Mouse (Mus musculus): Measurements from ENCODE around the gene Aqp5. TPM values are rescaled to one million over a fixed set of nuclear protein-coding genes. Genes with fewer than 3 reads are reported as not detected.

Gene Aqp5
- total RNA-seq, 1 experiment: 2.9 TPM

DNA sequence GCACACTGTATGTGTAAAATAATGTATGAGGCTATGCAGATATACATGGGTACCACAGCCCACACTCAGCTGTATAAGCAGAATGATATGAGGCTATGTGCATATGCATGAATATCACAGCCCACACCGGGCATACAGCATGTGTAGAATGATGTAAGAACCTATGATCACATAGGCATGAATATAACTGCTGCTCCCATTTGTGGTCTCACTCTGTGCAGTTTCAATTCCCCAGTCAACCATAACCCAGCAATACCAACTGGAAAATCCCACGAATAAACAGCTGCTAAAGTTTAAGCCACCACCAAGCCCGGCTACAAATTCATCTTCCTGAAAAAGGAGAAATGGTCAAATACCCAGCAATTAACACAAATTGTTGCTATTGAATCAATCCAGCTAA, 28.0 kb downstream of the Aqp5 start:
- Histone ChIP-seq H3K4me1 (ENCODE audit: control insufficient read depth in 2 of 2, insufficient read depth in 2 of 2, low read length in 2 of 2, poor library complexity in 1 of 2) (0 out of 4 replicates have a peak, but pooled peaks cover 0 to 2% of the 10 kb centered on the region in 2 experiments), H3K4me3 (ENCODE audit: insufficient read depth in 1 of 2, low read depth in 1 of 2, low read length in 2 of 2, poor library complexity in 1 of 2, severe bottlenecking in 1 of 2) (no peak overlapping the region), H3K9ac (ENCODE audit: insufficient read depth, low read depth, low read length, poor library complexity, severe bottlenecking) (no peak overlapping the region), H3K36me3 (ENCODE audit: control insufficient read depth, insufficient read depth, low read length, poor library complexity, severe bottlenecking) (peaks cover 19% of the 10 kb centered on the region), H3K9me3 (ENCODE audit: control insufficient read depth, insufficient read depth, low read depth, low read length) (no peaks in the 10 kb centered on the region), H3K27ac (ENCODE audit: insufficient read depth, low read depth, low read length, poor library complexity, severe bottlenecking) (no peak overlapping the region)
- no peak for DNase-seq (ENCODE audit: low read depth, low spot score)
- TF ChIP-seq CHD2 (IDR thresholded peaks at IDR 0.05; ENCODE audit: low read depth, low read length) (no peak), ZNF384 (IDR thresholded peaks at IDR 0.05; ENCODE audit: low read depth, low read length) (no peak), MAFK (IDR thresholded peaks at IDR 0.05; ENCODE audit: insufficient read depth, low read depth, low read length) (no peak), ZC3H11A (IDR thresholded peaks at IDR 0.05; ENCODE audit: borderline replicate concordance, low read depth, low read length) (no peak), HCFC1 (IDR thresholded peaks at IDR 0.05; ENCODE audit: borderline replicate concordance, insufficient read depth, low read length) (no peak)
- in situ Hi-C loops (cut with MboI; ENCODE audit: low sequenced_read_pairs in 2 of 2, unreplicated experiment in 2 of 2): no loop called here

DNA sequence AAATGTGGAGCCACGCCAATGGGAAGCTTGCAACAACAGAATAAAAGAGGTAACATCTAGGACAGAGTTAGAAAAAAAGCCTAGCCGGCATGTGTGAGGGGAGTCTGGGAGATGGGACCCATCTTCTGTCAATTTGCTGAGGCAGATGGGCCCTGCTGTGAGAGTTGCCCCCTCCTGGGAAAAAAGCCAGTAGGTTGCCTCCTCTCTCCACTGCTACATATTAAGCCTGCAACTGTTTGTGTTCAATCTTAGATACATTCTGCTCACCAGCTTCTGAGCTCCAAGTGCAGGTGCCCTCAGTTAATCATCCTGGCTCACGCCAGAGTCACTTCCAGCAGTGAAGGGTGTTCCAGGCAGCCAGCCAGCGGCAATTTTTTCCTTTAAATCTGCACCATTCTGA, 29.2 kb downstream of the Aqp5 start:
- H3K9me3 ChIP-seq (ENCODE audit: control insufficient read depth, insufficient read depth, low read depth, low read length): no peaks in the 10 kb centered on the region
- no peak overlapping the region for H3K9ac ChIP-seq (ENCODE audit: insufficient read depth, low read depth, low read length, poor library complexity, severe bottlenecking)
- no peak overlapping the region for H3K4me3 ChIP-seq (ENCODE audit: insufficient read depth in 1 of 2, low read depth in 1 of 2, low read length in 2 of 2, poor library complexity in 1 of 2, severe bottlenecking in 1 of 2)
- peaks cover 26% of the 10 kb centered on the region for H3K36me3 ChIP-seq (ENCODE audit: control insufficient read depth, insufficient read depth, low read length, poor library complexity, severe bottlenecking)
- TF ChIP-seq ZNF384 (IDR thresholded peaks at IDR 0.05; ENCODE audit: low read depth, low read length) (no peak), ZC3H11A (IDR thresholded peaks at IDR 0.05; ENCODE audit: borderline replicate concordance, low read depth, low read length) (no peak), CHD2 (IDR thresholded peaks at IDR 0.05; ENCODE audit: low read depth, low read length) (no peak), MAFK (IDR thresholded peaks at IDR 0.05; ENCODE audit: insufficient read depth, low read depth, low read length) (no peak), HCFC1 (IDR thresholded peaks at IDR 0.05; ENCODE audit: borderline replicate concordance, insufficient read depth, low read length) (no peak)
- H3K4me1 ChIP-seq (ENCODE audit: control insufficient read depth in 2 of 2, insufficient read depth in 2 of 2, low read length in 2 of 2, poor library complexity in 1 of 2): 0 out of 4 replicates have a peak, but pooled peaks cover 0 to 2% of the 10 kb centered on the region in 2 experiments
- H3K27ac ChIP-seq (ENCODE audit: insufficient read depth, low read depth, low read length, poor library complexity, severe bottlenecking): no peak overlapping the region
- no peak for DNase-seq (ENCODE audit: low read depth, low spot score)
- in situ Hi-C loops (cut with MboI; ENCODE audit: low sequenced_read_pairs in 2 of 2, unreplicated experiment in 2 of 2): no loop called here

DNA sequence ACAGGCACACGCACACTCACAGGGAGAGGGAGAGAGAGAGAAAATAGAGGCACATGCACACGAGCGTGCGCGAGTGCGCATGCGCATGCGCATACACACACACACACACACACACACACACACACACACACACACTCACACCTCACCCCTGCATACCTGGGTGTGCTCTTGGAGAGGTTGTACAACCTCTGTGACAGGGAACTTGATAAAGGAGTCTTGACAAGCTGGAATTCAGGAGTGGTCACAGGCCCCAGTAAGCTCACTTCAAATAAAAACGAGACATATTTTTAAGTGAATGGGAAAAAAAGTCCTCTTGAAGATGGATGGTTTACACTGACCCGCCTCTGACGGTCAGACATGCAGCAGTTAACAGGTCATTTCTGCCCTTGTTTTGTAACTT, 31.5 kb downstream of the Aqp5 start:
- H3K9me3 ChIP-seq (ENCODE audit: control insufficient read depth, insufficient read depth, low read depth, low read length): no peaks in the 10 kb centered on the region
- no peak overlapping the region for H3K27ac ChIP-seq (ENCODE audit: insufficient read depth, low read depth, low read length, poor library complexity, severe bottlenecking)
- 0 out of 4 replicates have a peak, but pooled peaks cover 0 to 2% of the 10 kb centered on the region in 2 experiments for H3K4me1 ChIP-seq (ENCODE audit: control insufficient read depth in 2 of 2, insufficient read depth in 2 of 2, low read length in 2 of 2, poor library complexity in 1 of 2)
- peaks cover 44% of the 10 kb centered on the region for H3K36me3 ChIP-seq (ENCODE audit: control insufficient read depth, insufficient read depth, low read length, poor library complexity, severe bottlenecking)
- DNase-seq (ENCODE audit: low read depth, low spot score): no peak
- TF ChIP-seq MAFK (IDR thresholded peaks at IDR 0.05; ENCODE audit: insufficient read depth, low read depth, low read length) (no peak), CHD2 (IDR thresholded peaks at IDR 0.05; ENCODE audit: low read depth, low read length) (no peak), ZC3H11A (IDR thresholded peaks at IDR 0.05; ENCODE audit: borderline replicate concordance, low read depth, low read length) (no peak), ZNF384 (IDR thresholded peaks at IDR 0.05; ENCODE audit: low read depth, low read length) (no peak)
- in situ Hi-C loops (cut with MboI; ENCODE audit: low sequenced_read_pairs in 2 of 2, unreplicated experiment in 2 of 2): no loop called here
- no peak overlapping the region for H3K4me3 ChIP-seq (ENCODE audit: insufficient read depth in 1 of 2, low read depth in 1 of 2, low read length in 2 of 2, poor library complexity in 1 of 2, severe bottlenecking in 1 of 2)
- H3K9ac ChIP-seq (ENCODE audit: insufficient read depth, low read depth, low read length, poor library complexity, severe bottlenecking): no peak overlapping the region

DNA sequence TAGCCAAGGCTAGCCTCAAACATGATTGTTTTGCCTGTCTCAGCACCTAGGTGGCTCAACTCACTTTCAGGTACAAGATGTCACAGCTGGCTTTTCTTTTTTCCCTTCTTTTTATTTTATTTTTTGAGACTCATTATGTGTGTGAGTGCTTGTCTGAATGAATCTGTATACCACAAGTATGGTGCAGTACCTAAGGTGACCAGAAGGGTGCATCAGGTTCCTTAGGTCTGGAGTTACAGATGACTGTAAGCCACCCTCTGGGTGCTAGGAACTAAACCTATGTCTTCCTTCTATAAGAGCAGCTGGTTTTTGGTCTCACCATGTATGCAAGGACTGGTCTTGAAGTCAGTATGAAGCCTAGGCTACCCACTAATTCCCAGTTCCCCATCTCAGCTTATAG, 41.0 kb downstream of the Aqp5 start:
- Histone ChIP-seq H3K27ac (ENCODE audit: insufficient read depth, low read depth, low read length, poor library complexity, severe bottlenecking) (no peak overlapping the region), H3K9me3 (ENCODE audit: control insufficient read depth, insufficient read depth, low read depth, low read length) (no peaks in the 10 kb centered on the region), H3K4me3 (ENCODE audit: insufficient read depth in 1 of 2, low read depth in 1 of 2, low read length in 2 of 2, poor library complexity in 1 of 2, severe bottlenecking in 1 of 2) (no peak overlapping the region), H3K36me3 (ENCODE audit: control insufficient read depth, insufficient read depth, low read length, poor library complexity, severe bottlenecking) (peaks cover 49% of the 10 kb centered on the region), H3K9ac (ENCODE audit: insufficient read depth, low read depth, low read length, poor library complexity, severe bottlenecking) (no peak overlapping the region), H3K4me1 (ENCODE audit: control insufficient read depth in 2 of 2, insufficient read depth in 2 of 2, low read length in 2 of 2, poor library complexity in 1 of 2) (no peaks in the 10 kb centered on the region)
- DNase-seq (ENCODE audit: low read depth, low spot score): peak; percentile 63
- no peak for TF ChIP-seq ZC3H11A (IDR thresholded peaks at IDR 0.05; ENCODE audit: borderline replicate concordance, low read depth, low read length)
- in situ Hi-C loops (cut with MboI; ENCODE audit: low sequenced_read_pairs in 2 of 2, unreplicated experiment in 2 of 2): no loop called here

DNA sequence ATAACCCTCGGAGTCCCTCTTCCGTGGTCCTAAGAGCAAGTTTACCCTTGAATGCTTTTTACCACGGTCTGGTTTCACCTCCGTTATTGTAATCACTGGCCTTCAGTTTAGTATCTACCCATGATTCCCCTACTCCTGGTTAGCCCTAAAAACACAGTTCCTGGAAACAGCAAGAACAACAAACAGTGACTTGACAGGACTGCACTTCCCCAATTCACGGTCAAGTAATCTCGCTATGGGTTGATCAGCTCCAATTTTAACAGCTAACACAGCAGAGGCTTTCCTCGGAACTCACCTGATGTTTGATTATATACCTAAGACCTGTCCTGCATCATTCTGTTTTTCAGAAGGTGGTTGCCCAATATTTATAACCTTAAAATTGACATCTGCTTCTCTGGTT, 44.1 kb downstream of the Aqp5 start:
- no peak for TF ChIP-seq HCFC1 (IDR thresholded peaks at IDR 0.05; ENCODE audit: borderline replicate concordance, insufficient read depth, low read length)
- TF ChIP-seq MAFK (IDR thresholded peaks at IDR 0.05; ENCODE audit: insufficient read depth, low read depth, low read length): no peak
- no peak for TF ChIP-seq ZC3H11A (IDR thresholded peaks at IDR 0.05; ENCODE audit: borderline replicate concordance, low read depth, low read length)
- no peak for TF ChIP-seq ZNF384 (IDR thresholded peaks at IDR 0.05; ENCODE audit: low read depth, low read length)
- no peak for TF ChIP-seq CHD2 (IDR thresholded peaks at IDR 0.05; ENCODE audit: low read depth, low read length)
- no peak overlapping the region for H3K27ac ChIP-seq (ENCODE audit: insufficient read depth, low read depth, low read length, poor library complexity, severe bottlenecking)
- peaks cover 0 to 3% of the 10 kb centered on the region in 2 experiments; a peak in 1 of 4 replicates for H3K4me1 ChIP-seq (ENCODE audit: control insufficient read depth in 2 of 2, insufficient read depth in 2 of 2, low read length in 2 of 2, poor library complexity in 1 of 2)
- no peak overlapping the region for H3K4me3 ChIP-seq (ENCODE audit: insufficient read depth in 1 of 2, low read depth in 1 of 2, low read length in 2 of 2, poor library complexity in 1 of 2, severe bottlenecking in 1 of 2)
- no peak for DNase-seq (ENCODE audit: low read depth, low spot score)
- in situ Hi-C loops (cut with MboI; ENCODE audit: low sequenced_read_pairs in 2 of 2, unreplicated experiment in 2 of 2): no loop called here
- peaks cover 54% of the 10 kb centered on the region for H3K36me3 ChIP-seq (ENCODE audit: control insufficient read depth, insufficient read depth, low read length, poor library complexity, severe bottlenecking)
- H3K9me3 ChIP-seq (ENCODE audit: control insufficient read depth, insufficient read depth, low read depth, low read length): no peaks in the 10 kb centered on the region
- H3K9ac ChIP-seq (ENCODE audit: insufficient read depth, low read depth, low read length, poor library complexity, severe bottlenecking): no peak overlapping the region
